18 mouse cellular contexts compared by ENCODE assay signal in genomic region chr17:83708891-83709290, GRCm38 (mm10). TPM values are rescaled to one million over a fixed set of nuclear protein-coding genes. Genes with fewer than 3 reads are reported as not detected.
DNase-seq lines count a peak whose midpoint lies in the region; ATAC-seq and TF ChIP-seq lines count a peak whose summit lies in the region.
"Had no signal": no experiment of that assay in that cellular context is flagged by ENCODE, and none has a peak within 500 bp of the region (broad histone marks: within the 10 kb centered on the region; RNA-seq: fewer than 3 reads in every experiment).

No protein-coding gene starts in this region.

- no peaks in the 10 kb centered on the region for H3K9me3 ChIP-seq in intestine, postnatal 0 days (ENCODE audit: control insufficient read depth)
- H3K9me3 ChIP-seq in intestine, embryonic 15.5 days = no peaks in the 10 kb centered on the region
- H3K9me3 ChIP-seq in E14TG2a.4 (ENCODE audit: low read length) = no peaks in the 10 kb centered on the region
- no peaks in the 10 kb centered on the region for H3K9me3 ChIP-seq in liver, postnatal 0 days (ENCODE audit: low read length)
- H3K9me3 ChIP-seq: embryonic facial prominence, embryonic 13.5 days; forebrain, embryonic 15.5 days; kidney, embryonic 15.5 days; midbrain, embryonic 10.5 days had no signal

- no peak overlapping the region for H3K4me2 ChIP-seq in intestine, postnatal 0 days (replicated peaks; ENCODE audit: low read depth)
- H3K4me2 ChIP-seq in intestine, embryonic 15.5 days (replicated peaks) = no peak overlapping the region
- 0 out of 2 replicates have a peak overlapping the region, but pooled peaks have one; percentile 99 for H3K4me2 ChIP-seq in liver, postnatal 0 days (ENCODE audit: low read depth, low read length)
- H3K4me2 ChIP-seq: embryonic facial prominence, embryonic 13.5 days; forebrain, embryonic 15.5 days; heart, embryonic 11.5 days; kidney, embryonic 15.5 days had no signal

- H3K36me3 ChIP-seq in intestine, postnatal 0 days (ENCODE audit: control insufficient read depth, insufficient read depth) = peaks cover 7% of the 10 kb centered on the region
- no peaks in the 10 kb centered on the region for H3K36me3 ChIP-seq in intestine, embryonic 15.5 days
- peaks cover 51% of the 10 kb centered on the region for H3K36me3 ChIP-seq in E14TG2a.4 (ENCODE audit: insufficient read depth, low read length)
- peaks cover 16% of the 10 kb centered on the region; the same call in 1 of the 2 replicates for H3K36me3 ChIP-seq in liver, postnatal 0 days (replicated peaks; ENCODE audit: insufficient read depth, low read length)
- H3K36me3 ChIP-seq: forebrain, embryonic 15.5 days had no signal

- ATAC-seq in intestine, postnatal 0 days = no peak
- ATAC-seq in intestine, embryonic 15.5 days = no peak
- ATAC-seq in liver, postnatal 0 days = no peak
- ATAC-seq: forebrain, embryonic 15.5 days had no signal

- TF ChIP-seq CTCF in intestine, postnatal 0 days (IDR thresholded peaks at IDR 0.05; ENCODE audit: low read depth) = no peak
- no peak for TF ChIP-seq CTCF in E14TG2a.4 (conservative IDR thresholded peaks at IDR 0.05; ENCODE audit: low read length)
- TF ChIP-seq CTCF in bone marrow macrophage, adult 2 months (IDR thresholded peaks at IDR 0.05; ENCODE audit: low read depth, low read length) = no peak
- no peak for TF ChIP-seq CTCF in liver, postnatal 0 days (IDR thresholded peaks at IDR 0.05; ENCODE audit: low read depth)

- WGBS in intestine, postnatal 0 days = 82% methylated on average over 6 of the region's 6 CpGs
- WGBS in intestine, embryonic 15.5 days = 85% methylated on average over 6 of the region's 6 CpGs
- 76% methylated on average over 6 of the region's 6 CpGs for whole genome bisulfite sequencing in liver, postnatal 0 days (ENCODE audit: insufficient replicate concordance)

- no peak overlapping the region for H3K9ac ChIP-seq in intestine, postnatal 0 days (ENCODE audit: low read depth, low read length)
- H3K9ac ChIP-seq in intestine, embryonic 15.5 days = no peak overlapping the region
- no peak overlapping the region for H3K9ac ChIP-seq in liver, postnatal 0 days (replicated peaks)
- H3K9ac ChIP-seq: embryonic facial prominence, embryonic 13.5 days; forebrain, embryonic 15.5 days; kidney, embryonic 15.5 days had no signal

- peak overlapping the region; percentile 50; the same call in 1 of the 2 replicates for H3K27ac ChIP-seq in intestine, postnatal 0 days (ENCODE audit: low read depth, low read length)
- H3K27ac ChIP-seq in intestine, embryonic 15.5 days = no peak overlapping the region
- peak overlapping the region; percentile 60 for H3K27ac ChIP-seq in bone marrow macrophage, adult 2 months (ENCODE audit: insufficient read depth, low read depth, low read length)
- H3K27ac ChIP-seq in liver, postnatal 0 days (ENCODE audit: low read depth) = peak overlapping the region; percentile 56; the same call in 1 of the 2 replicates
- H3K27ac ChIP-seq: embryonic facial prominence, embryonic 13.5 days; forebrain, embryonic 15.5 days; kidney, embryonic 15.5 days; midbrain, embryonic 10.5 days had no signal

- no peak overlapping the region for H3K4me3 ChIP-seq in intestine, postnatal 0 days (ENCODE audit: low read depth, low read length)
- no peak overlapping the region for H3K4me3 ChIP-seq in intestine, embryonic 15.5 days (replicated peaks)
- H3K4me3 ChIP-seq in E14TG2a.4 (replicated peaks; ENCODE audit: low read length) = peak overlapping the region; percentile 92
- H3K4me3 ChIP-seq in bone marrow macrophage, adult 2 months (ENCODE audit: insufficient read depth, low read length) = no peak overlapping the region
- no peak overlapping the region for H3K4me3 ChIP-seq in liver, postnatal 0 days (ENCODE audit: low read depth, low read length)
- H3K4me3 ChIP-seq: embryonic facial prominence, embryonic 13.5 days; forebrain, embryonic 15.5 days; kidney, embryonic 15.5 days; midbrain, embryonic 10.5 days had no signal

- TF ChIP-seq EP300 in liver, postnatal 0 days (IDR thresholded peaks at IDR 0.05; ENCODE audit: low read depth) = no peak

- no peak for DNase-seq in liver, postnatal 0 days
- no peak for DNase-seq in retina, postnatal 1 day
- no peak for DNase-seq in frontal cortex, postnatal 25 days (ENCODE audit: low spot score in 2 of 2)
- DNase-seq in embryo, embryonic 11 days = no peak
- DNase-seq: cerebellum, adult 8-10 months; heart, postnatal 10 days; kidney, postnatal 4 days; layer of hippocampus, adult 9-11 months; lung, adult 18-20 months had no signal

- H3K27me3 ChIP-seq in intestine, postnatal 0 days (replicated peaks; ENCODE audit: control insufficient read depth, insufficient read depth, low read length) = no peaks in the 10 kb centered on the region
- no peaks in the 10 kb centered on the region for H3K27me3 ChIP-seq in intestine, embryonic 15.5 days (replicated peaks)
- no peaks in the 10 kb centered on the region for H3K27me3 ChIP-seq in E14TG2a.4 (ENCODE audit: insufficient read depth, low read length)
- H3K27me3 ChIP-seq in liver, postnatal 0 days (ENCODE audit: insufficient read depth, low read length) = no peaks in the 10 kb centered on the region
- H3K27me3 ChIP-seq: embryonic facial prominence, embryonic 13.5 days; forebrain, embryonic 15.5 days; kidney, embryonic 15.5 days had no signal

- H3K4me1 ChIP-seq in intestine, postnatal 0 days (replicated peaks; ENCODE audit: control insufficient read depth, insufficient read depth, low read length) = no peaks in the 10 kb centered on the region
- H3K4me1 ChIP-seq in intestine, embryonic 15.5 days (replicated peaks) = peaks cover 12% of the 10 kb centered on the region; the same call in 1 of the 2 replicates
- peaks cover 83% of the 10 kb centered on the region for H3K4me1 ChIP-seq in E14TG2a.4 (replicated peaks; ENCODE audit: low read depth, low read length)
- H3K4me1 ChIP-seq in bone marrow macrophage, adult 2 months (ENCODE audit: control insufficient read depth, insufficient read depth, low read length) = peaks cover 27% of the 10 kb centered on the region
- peaks cover 22% of the 10 kb centered on the region for H3K4me1 ChIP-seq in liver, postnatal 0 days (ENCODE audit: insufficient read depth)

- TF ChIP-seq POLR2A in bone marrow macrophage, adult 2 months (IDR thresholded peaks at IDR 0.05; ENCODE audit: borderline replicate concordance, low read depth, low read length) = no peak

RNA-seq across cellular contexts. Expression of gene Mta3, which starts 2.9 kb away (rescaled TPM):
- 29.8 and 30.2 TPM in 2 replicates for polyA plus RNA-seq in intestine, postnatal 0 days (2015; fragmentation: Nextera tagmentation; extraction: Ambion mirVana)
- 40.0 and 42.5 TPM in 2 replicates for polyA plus RNA-seq in intestine, embryonic 15.5 days (2015; fragmentation: Nextera tagmentation; extraction: Ambion mirVana)
- 50.8 and 57.5 TPM in 2 replicates for polyA plus RNA-seq in bone marrow macrophage, adult 2 months (2012; ENCODE audit: insufficient read depth, insufficient read length, missing spikeins)
- polyA plus RNA-seq in liver, postnatal 0 days (2015; fragmentation: Nextera tagmentation; extraction: Ambion mirVana) = 26.1 and 28.1 TPM in 2 replicates
